Mouse (Mus musculus) ovary, postnatal 10 days (tissue): ENCODE data around the gene Ctbp2.

ENCODE experiments used
- DNase-seq: peaks from one replicate; pipeline ENCODE4 v3.0.0; 2022; ENCODE audit warnings: low spot score

Gene Ctbp2

DNA sequence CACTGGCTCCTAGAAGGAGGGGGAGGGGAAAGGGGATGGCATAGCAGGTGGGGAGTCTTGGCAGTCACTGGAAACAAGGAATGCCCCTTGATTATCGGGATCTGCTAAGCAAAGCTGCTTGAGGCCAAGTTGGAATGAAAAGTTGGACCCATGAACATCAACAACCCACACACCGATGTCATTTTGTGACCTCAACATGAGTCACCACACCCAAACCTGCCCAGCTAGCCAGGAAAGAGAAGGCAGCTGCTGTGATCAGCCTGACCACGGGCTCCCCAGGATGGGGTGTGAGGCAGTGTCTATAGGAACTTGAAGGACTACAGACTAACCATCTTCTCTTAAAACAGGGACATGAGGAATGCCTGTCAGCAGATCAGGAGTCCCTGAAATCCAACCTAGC is 38.7 kb downstream of the Ctbp2 start:
- DNase-seq = no peak

GRCm38 (mm10) chr7:133083936-133084614 is 40.1 kb downstream of the Ctbp2 start:
- DNase-seq = no peak

DNA sequence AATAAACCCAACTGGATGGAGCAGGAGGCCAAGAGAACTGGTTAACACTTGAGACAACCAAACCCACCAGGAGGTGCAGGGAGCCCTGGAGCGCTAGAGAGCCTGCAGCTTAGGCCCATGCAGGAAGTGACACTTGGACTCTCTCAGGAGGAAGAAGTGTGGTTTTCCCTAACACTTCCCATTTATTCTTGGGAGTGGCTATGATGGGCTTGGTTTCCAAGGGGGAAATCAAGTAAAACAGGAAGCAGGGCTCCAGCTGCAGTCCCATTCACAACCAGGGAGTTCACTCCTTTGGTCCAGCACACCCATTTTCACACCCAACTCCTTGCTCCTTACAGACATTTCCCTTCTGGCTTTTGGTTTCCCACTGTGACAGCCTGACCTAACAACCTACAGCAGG is 45.2 kb downstream of the Ctbp2 start:
- DNase-seq = no peak

GRCm38 (mm10) chr7:133074462-133075133 is 49.6 kb downstream of the Ctbp2 start:
- no peak for DNase-seq

- no peak for DNase-seq
Measured at GRCm38 (mm10) chr7:133073147-133073651, 51.0 kb downstream of the Ctbp2 start.

DNA sequence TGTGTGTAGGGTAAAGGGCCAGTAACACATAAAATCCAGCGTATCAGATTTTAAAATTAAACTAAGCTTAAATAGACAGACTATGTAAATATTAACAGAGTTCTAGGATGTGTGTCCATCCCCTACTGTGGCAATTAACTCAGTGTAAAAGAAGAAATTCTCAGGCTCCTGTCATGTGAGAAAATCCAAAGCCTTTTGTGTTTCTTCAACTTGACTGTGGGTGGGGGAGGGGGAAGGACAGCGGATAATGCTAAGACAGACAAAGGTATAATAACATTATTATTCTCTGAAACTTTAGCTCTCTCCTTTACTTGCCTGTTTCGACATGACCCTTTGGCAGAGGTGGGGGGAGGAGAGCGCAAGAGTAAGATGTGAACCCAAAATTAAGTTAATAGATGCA is 51.6 kb downstream of the Ctbp2 start:
- no peak for DNase-seq

GRCm38 (mm10) chr7:133067321-133067841 is 56.8 kb downstream of the Ctbp2 start:
- no peak for DNase-seq

DNA sequence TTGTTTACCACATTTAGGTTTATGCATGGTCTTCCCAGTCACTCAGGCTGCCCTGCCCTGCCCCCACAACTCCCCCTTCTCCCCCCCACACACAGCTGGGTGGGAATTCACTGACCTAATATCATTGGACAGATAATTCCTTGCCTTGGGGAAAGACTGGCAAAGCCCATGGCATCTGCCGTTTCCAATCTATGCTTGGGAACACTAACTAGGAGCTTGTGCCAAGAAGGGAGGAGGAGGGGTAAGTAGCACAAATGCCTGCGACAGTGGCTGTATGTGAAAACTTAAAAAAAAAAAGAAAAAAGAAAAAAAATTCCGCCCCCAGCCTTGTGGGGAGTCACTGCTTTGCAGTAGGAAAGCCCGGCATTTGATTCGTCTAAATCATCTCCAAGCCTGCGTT is 57.4 kb downstream of the Ctbp2 start:
- DNase-seq = no peak

GRCm38 (mm10) chr7:133062055-133062454 is 62.1 kb downstream of the Ctbp2 start:
- DNase-seq = no peak

GRCm38 (mm10) chr7:133060170-133060569 is 64.0 kb downstream of the Ctbp2 start:
- no peak for DNase-seq

- no peak for DNase-seq
Measured at GRCm38 (mm10) chr7:133059517-133060104, 64.5 kb downstream of the Ctbp2 start.

GRCm38 (mm10) chr7:133059150-133059509 is 65.0 kb downstream of the Ctbp2 start:
- no peak for DNase-seq

DNA sequence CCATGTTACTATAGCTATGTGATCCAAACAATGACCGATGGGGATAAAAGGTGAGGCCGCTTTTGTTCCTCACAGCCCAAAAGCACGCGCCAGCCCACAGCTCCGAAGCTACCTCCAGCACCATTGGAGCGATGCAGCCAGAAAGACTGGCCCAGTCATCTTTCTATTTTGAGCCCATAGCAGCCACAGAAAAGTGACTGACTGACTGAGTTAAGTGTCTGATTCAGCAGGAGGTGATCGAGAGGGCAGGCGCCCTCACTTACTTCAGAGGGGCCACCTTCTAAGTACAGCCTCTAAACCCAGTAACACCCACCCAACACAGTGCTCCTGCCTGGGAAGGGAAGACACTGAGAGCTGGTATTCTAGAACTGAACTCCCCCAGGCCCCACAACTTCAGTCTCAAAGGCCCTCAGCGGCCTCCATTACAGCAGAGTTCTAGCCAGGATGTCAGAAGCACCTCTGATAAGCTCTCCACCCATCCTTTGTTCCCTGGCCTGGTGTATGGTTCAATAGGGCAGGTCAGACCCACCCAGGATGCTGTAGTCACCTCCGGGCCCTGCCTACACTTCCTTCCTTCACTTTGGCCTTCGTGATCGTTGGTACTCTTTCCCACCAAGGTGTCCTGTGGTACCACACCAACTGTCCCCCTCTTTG is 65.5 kb downstream of the Ctbp2 start:
- no peak for DNase-seq

GRCm38 (mm10) chr7:133056924-133057323 is 67.2 kb downstream of the Ctbp2 start:
- DNase-seq = no peak

- no peak for DNase-seq
Measured at GRCm38 (mm10) chr7:133054486-133054885, 69.7 kb downstream of the Ctbp2 start.

DNA sequence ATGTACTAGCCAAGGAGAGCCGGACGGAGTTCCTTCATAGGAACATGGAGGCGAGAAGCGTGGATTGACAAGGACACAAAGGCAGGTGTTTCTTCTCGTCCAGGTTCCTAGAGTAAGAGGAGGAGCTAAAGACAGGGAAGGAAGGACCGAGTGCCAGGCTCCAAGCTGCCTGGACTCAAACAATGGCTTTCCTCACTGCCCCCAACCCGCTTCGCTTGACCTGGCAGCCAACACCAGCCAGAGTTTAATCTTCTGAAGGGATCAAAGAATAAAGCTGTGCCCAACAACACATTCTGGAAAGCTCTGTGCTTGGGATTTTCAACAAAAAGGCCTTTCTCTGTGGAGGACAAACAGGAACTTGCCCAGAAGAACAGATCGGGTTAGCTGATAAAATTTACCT is 70.4 kb downstream of the Ctbp2 start:
- DNase-seq = no peak

GRCm38 (mm10) chr7:133052819-133053218 is 71.3 kb downstream of the Ctbp2 start:
- DNase-seq = no peak

DNA sequence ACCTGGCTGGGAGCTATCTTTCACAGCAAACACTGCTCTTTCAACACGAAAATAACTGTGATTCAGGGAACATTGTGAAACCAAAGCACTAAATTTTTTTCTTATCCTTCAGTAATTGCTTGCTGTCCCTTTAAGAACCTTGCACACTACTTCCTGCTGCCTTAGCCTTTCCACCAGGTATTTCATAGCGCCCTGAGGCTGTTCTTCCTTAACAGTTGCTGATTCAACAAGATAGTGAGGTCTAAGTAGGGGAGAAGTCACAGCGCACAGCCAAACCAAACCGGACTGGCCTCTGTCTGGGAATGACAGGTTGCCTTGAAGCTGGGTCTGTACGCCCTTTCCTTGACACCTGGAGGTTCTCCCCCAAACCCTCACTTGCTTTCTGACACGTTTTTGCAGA is 73.5 kb downstream of the Ctbp2 start:
- no peak for DNase-seq

GRCm38 (mm10) chr7:133048085-133048630 is 76.0 kb downstream of the Ctbp2 start:
- DNase-seq = no peak

- DNase-seq = no peak
Measured at GRCm38 (mm10) chr7:133047287-133047686, 76.9 kb downstream of the Ctbp2 start.

DNA sequence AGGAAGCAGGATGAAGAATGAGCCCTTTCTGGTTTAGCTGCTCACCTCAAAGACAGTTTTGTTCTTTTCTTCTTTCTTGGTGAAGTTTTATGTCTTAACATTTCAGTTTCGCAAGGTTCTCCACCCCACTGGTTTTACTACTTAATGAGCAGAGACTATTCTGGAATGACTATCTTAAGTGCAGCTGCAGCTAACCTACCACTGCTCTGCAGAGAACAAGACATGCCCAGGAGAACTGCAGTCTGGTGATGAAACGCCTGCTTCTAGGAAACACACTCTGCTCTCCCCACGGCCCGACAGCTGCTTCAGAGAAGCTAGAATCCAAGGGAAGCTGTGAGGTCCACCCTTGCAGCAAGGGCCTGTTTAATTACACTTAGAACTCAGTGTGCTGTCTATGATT is 79.4 kb downstream of the Ctbp2 start:
- DNase-seq = no peak

DNA sequence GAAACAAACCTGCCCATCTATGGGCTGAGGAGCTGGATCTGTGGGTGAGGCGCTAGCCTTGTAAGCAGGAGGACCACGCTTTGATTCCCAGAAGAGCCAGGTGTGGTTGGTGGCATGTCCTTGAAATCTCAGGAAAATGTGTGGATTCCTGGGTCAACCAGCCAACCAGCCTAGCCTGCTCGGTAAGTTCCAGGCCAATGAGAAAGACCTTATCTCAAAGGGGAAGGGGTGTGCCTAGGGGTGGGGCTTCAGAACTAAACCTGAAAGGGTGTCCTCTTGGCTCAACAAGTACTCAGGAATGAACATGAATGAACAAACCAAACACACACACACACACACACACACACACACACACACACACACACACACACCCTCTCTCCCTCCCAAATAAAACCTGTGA is 82.4 kb downstream of the Ctbp2 start:
- no peak for DNase-seq
